Mouse (Mus musculus) testis, adult 2 months (tissue): ENCODE results near the gene Stk39. TPM values are rescaled to one million over a fixed set of nuclear protein-coding genes. Genes with fewer than 3 reads are reported as not detected.

ENCODE experiments used
- H3K27ac ChIP-seq: fragments of 200-500 bp; 2 replicates; pipeline ENCODE4 v1.5.1; 2012; ENCODE audit warnings: low read depth, low read length; ENCODE audit not compliant: control insufficient read depth, insufficient read depth
- H3K27me3 ChIP-seq: fragments of 200-500 bp; 2 replicates; pipeline ENCODE4 v1.6.1; 2012; ENCODE audit warnings: mild to moderate bottlenecking, low read length, moderate library complexity; ENCODE audit not compliant: control insufficient read depth, insufficient read depth
- H3K36me3 ChIP-seq: fragments of 200-500 bp; 2 replicates; pipeline ENCODE4 v1.6.1; 2012; ENCODE audit warnings: mild to moderate bottlenecking, low read length; ENCODE audit not compliant: control insufficient read depth, insufficient read depth
- H3K4me1 ChIP-seq: fragments of 200-500 bp; 2 replicates; pipeline ENCODE4 v1.6.1; 2012; ENCODE audit warnings: low read length; ENCODE audit not compliant: control insufficient read depth, insufficient read depth
- H3K4me3 ChIP-seq: fragments of 200-500 bp; 2 replicates; pipeline ENCODE4 v1.5.1; 2012; ENCODE audit warnings: low read depth, mild to moderate bottlenecking, low read length, moderate library complexity, mixed read lengths; ENCODE audit not compliant: control insufficient read depth
- CTCF ChIP-seq: fragments of 200-500 bp; IDR thresholded peaks from 2 replicates; pipeline ENCODE4 v1.5.1; 2012; ENCODE audit warnings: low read depth, mild to moderate bottlenecking, inconsistent platforms, low read length, moderate library complexity; ENCODE audit not compliant: control insufficient read depth, insufficient read depth, insufficient replicate concordance
- POLR2A ChIP-seq: fragments of 200-500 bp; IDR thresholded peaks from 2 replicates; pipeline ENCODE4 v1.6.1; 2012; ENCODE audit warnings: low read depth, mild to moderate bottlenecking, inconsistent platforms, low read length, moderate library complexity; ENCODE audit not compliant: control insufficient read depth
- polyA plus RNA-seq: library from polyadenylated mRNA; depleted of rRNA; stranded (reverse); fragments of >200 nt; gene quantifications from 2 replicates; pipeline ENCODE4 v1.2.3, GENCODE M21; 2012

Gene Stk39
- polyA plus RNA-seq, 1 experiment, result 118 TPM

- H3K27ac ChIP-seq, result no peak overlapping the region
- TF ChIP-seq CTCF, result no peak
- TF ChIP-seq POLR2A, result no peak
- H3K4me3 ChIP-seq, result no peak overlapping the region
- no peaks in the 10 kb centered on the region for H3K36me3 ChIP-seq
- H3K4me1 ChIP-seq, result no peaks in the 10 kb centered on the region
- H3K27me3 ChIP-seq, result no peaks in the 10 kb centered on the region
Measured at GRCm38 (mm10) chr2:68229081-68229480, 243.0 kb downstream of the Stk39 start.

- H3K27me3 ChIP-seq, result no peaks in the 10 kb centered on the region
- no peak overlapping the region for H3K27ac ChIP-seq
- no peak for TF ChIP-seq CTCF
- TF ChIP-seq POLR2A, result no peak
- H3K36me3 ChIP-seq, result no peaks in the 10 kb centered on the region
- no peak overlapping the region for H3K4me3 ChIP-seq
- no peaks in the 10 kb centered on the region for H3K4me1 ChIP-seq
Measured at GRCm38 (mm10) chr2:68222227-68222873, 249.7 kb downstream of the Stk39 start.

- Histone ChIP-seq H3K27ac (no peak overlapping the region), H3K4me3 (no peak overlapping the region), H3K36me3 (no peaks in the 10 kb centered on the region), H3K27me3 (no peaks in the 10 kb centered on the region), H3K4me1 (no peaks in the 10 kb centered on the region)
- no peak for TF ChIP-seq POLR2A
- TF ChIP-seq CTCF, result no peak
Measured at GRCm38 (mm10) chr2:68221226-68221625, 250.8 kb downstream of the Stk39 start.

- no peaks in the 10 kb centered on the region for H3K27me3 ChIP-seq
Measured at GRCm38 (mm10) chr2:68219823-68220222, 252.2 kb downstream of the Stk39 start.

GRCm38 (mm10) chr2:68215176-68215575, 256.9 kb downstream of the Stk39 start:
- no peaks in the 10 kb centered on the region for H3K36me3 ChIP-seq
- H3K27ac ChIP-seq, result no peak overlapping the region
- H3K4me1 ChIP-seq, result no peaks in the 10 kb centered on the region
- no peaks in the 10 kb centered on the region for H3K27me3 ChIP-seq
- H3K4me3 ChIP-seq, result no peak overlapping the region
- TF ChIP-seq CTCF (no peak), POLR2A (no peak)

More at GRCm38 (mm10) chr2:68219823-68220222, 252.2 kb downstream of the Stk39 start:
- Histone ChIP-seq H3K4me3 (no peak overlapping the region), H3K4me1 (no peaks in the 10 kb centered on the region), H3K36me3 (no peaks in the 10 kb centered on the region), H3K27ac (no peak overlapping the region)
- no peak for TF ChIP-seq POLR2A
- no peak for TF ChIP-seq CTCF

- no peak overlapping the region for H3K4me3 ChIP-seq
- no peaks in the 10 kb centered on the region for H3K27me3 ChIP-seq
- no peaks in the 10 kb centered on the region for H3K36me3 ChIP-seq
- no peaks in the 10 kb centered on the region for H3K4me1 ChIP-seq
- H3K27ac ChIP-seq, result no peak overlapping the region
- TF ChIP-seq POLR2A, result no peak
- TF ChIP-seq CTCF, result no peak
Measured at GRCm38 (mm10) chr2:68214400-68214799, 257.7 kb downstream of the Stk39 start.

- H3K27ac ChIP-seq, result no peak overlapping the region
- no peaks in the 10 kb centered on the region for H3K36me3 ChIP-seq
- no peak overlapping the region for H3K4me3 ChIP-seq
- H3K27me3 ChIP-seq, result no peaks in the 10 kb centered on the region
- TF ChIP-seq POLR2A (no peak), CTCF (no peak)
- no peaks in the 10 kb centered on the region for H3K4me1 ChIP-seq
Measured at GRCm38 (mm10) chr2:68211443-68211842, 260.6 kb downstream of the Stk39 start.

GRCm38 (mm10) chr2:68196245-68196644, 275.8 kb downstream of the Stk39 start:
- no peak overlapping the region for H3K27ac ChIP-seq
- no peaks in the 10 kb centered on the region for H3K36me3 ChIP-seq
- TF ChIP-seq CTCF, result no peak
- no peak for TF ChIP-seq POLR2A
- H3K4me1 ChIP-seq, result no peaks in the 10 kb centered on the region
- H3K27me3 ChIP-seq, result no peaks in the 10 kb centered on the region
- no peak overlapping the region for H3K4me3 ChIP-seq
